Mouse (Mus musculus) liver, embryonic 14.5 days (tissue): ENCODE data around the gene Trim47.

Source experiments
- CTCF ChIP-seq: IDR thresholded peaks from 2 replicates; pipeline ENCODE4 v1.5.1; 2016; ENCODE audit warnings: antibody characterized with exemption, low read depth, control low read depth
- EP300 ChIP-seq: IDR thresholded peaks from 2 replicates; pipeline ENCODE4 v1.6.1; 2016; ENCODE audit warnings: antibody characterized with exemption, low read depth

- TF ChIP-seq CTCF (no peak), EP300 (no peak)
These were observed 42.8 kb downstream of the Trim47 start for GRCm38 (mm10) chr11:116084166-116084565.
